Mouse (Mus musculus): ENCODE results near the gene Gdf7. TPM values are rescaled to one million over a fixed set of nuclear protein-coding genes. Genes with fewer than 3 reads are reported as not detected.

The Gdf7 gene
- polyA plus RNA-seq, 1 experiment, result 1.1 TPM

- no peak for DNase-seq
- H3K27ac ChIP-seq (ENCODE audit: insufficient read depth, low read depth, low read length), result no peak overlapping the region
- no peak overlapping the region for H3K4me3 ChIP-seq (ENCODE audit: insufficient read depth, low read depth, low read length)
- no peaks in the 10 kb centered on the region; the same call in 1 of the 2 replicates for H3K27me3 ChIP-seq (replicated peaks; ENCODE audit: control insufficient read depth, insufficient read depth, low read length)
- TF ChIP-seq CTCF (conservative IDR thresholded peaks at IDR 0.05; ENCODE audit: insufficient read depth, insufficient read length, low read depth, low read length) (no peak), POLR2A (IDR thresholded peaks at IDR 0.05; ENCODE audit: low read depth, low read length) (no peak)
- H3K4me1 ChIP-seq (ENCODE audit: control insufficient read depth, insufficient read depth, low read length), result no peaks in the 10 kb centered on the region
- 91% methylated on average over 6 of the region's 6 CpGs for WGBS
- no peaks in the 10 kb centered on the region for H3K36me3 ChIP-seq (ENCODE audit: control insufficient read depth, insufficient read depth, low read length)
Measured at GRCm38 (mm10) chr12:8289099-8289498, 12.7 kb downstream of the Gdf7 start.

GRCm38 (mm10) chr12:8287970-8288369, 13.8 kb downstream of the Gdf7 start:
- Histone ChIP-seq H3K27ac (ENCODE audit: insufficient read depth, low read depth, low read length) (no peak overlapping the region), H3K36me3 (ENCODE audit: control insufficient read depth, insufficient read depth, low read length) (no peaks in the 10 kb centered on the region), H3K4me3 (ENCODE audit: insufficient read depth, low read depth, low read length) (no peak overlapping the region), H3K4me1 (ENCODE audit: control insufficient read depth, insufficient read depth, low read length) (no peaks in the 10 kb centered on the region), H3K27me3 (replicated peaks; ENCODE audit: control insufficient read depth, insufficient read depth, low read length) (no peaks in the 10 kb centered on the region)
- 68% methylated on average over 3 of the region's 3 CpGs for WGBS
- TF ChIP-seq POLR2A (IDR thresholded peaks at IDR 0.05; ENCODE audit: low read depth, low read length), result no peak
- TF ChIP-seq CTCF (conservative IDR thresholded peaks at IDR 0.05; ENCODE audit: insufficient read depth, insufficient read length, low read depth, low read length), result peak; percentile 36; the same call in 1 of the 2 replicates
- no peak for DNase-seq

- Histone ChIP-seq H3K4me1 (ENCODE audit: control insufficient read depth, insufficient read depth, low read length) (no peaks in the 10 kb centered on the region), H3K4me3 (ENCODE audit: insufficient read depth, low read depth, low read length) (no peak overlapping the region), H3K36me3 (ENCODE audit: control insufficient read depth, insufficient read depth, low read length) (no peaks in the 10 kb centered on the region), H3K27me3 (replicated peaks; ENCODE audit: control insufficient read depth, insufficient read depth, low read length) (no peaks in the 10 kb centered on the region), H3K27ac (ENCODE audit: insufficient read depth, low read depth, low read length) (no peak overlapping the region)
- TF ChIP-seq CTCF (conservative IDR thresholded peaks at IDR 0.05; ENCODE audit: insufficient read depth, insufficient read length, low read depth, low read length), result no peak
- no peak for TF ChIP-seq POLR2A (IDR thresholded peaks at IDR 0.05; ENCODE audit: low read depth, low read length)
- DNase-seq, result no peak
- WGBS, result 77% methylated on average over 15 of the region's 15 CpGs
Measured at GRCm38 (mm10) chr12:8281225-8282017, 20.3 kb downstream of the Gdf7 start.

GRCm38 (mm10) chr12:8275424-8275823, 26.3 kb downstream of the Gdf7 start:
- no peak overlapping the region for H3K4me3 ChIP-seq (ENCODE audit: insufficient read depth, low read depth, low read length)
- no peak for DNase-seq
- WGBS, result 95% methylated on average over 4 of the region's 4 CpGs

GRCm38 (mm10) chr12:8273471-8274171, 28.1 kb downstream of the Gdf7 start:
- no peak for DNase-seq
- TF ChIP-seq POLR2A (IDR thresholded peaks at IDR 0.05; ENCODE audit: low read depth, low read length) (no peak), CTCF (conservative IDR thresholded peaks at IDR 0.05; ENCODE audit: insufficient read depth, insufficient read length, low read depth, low read length) (no peak)
- Histone ChIP-seq H3K27me3 (replicated peaks; ENCODE audit: control insufficient read depth, insufficient read depth, low read length) (no peaks in the 10 kb centered on the region), H3K36me3 (ENCODE audit: control insufficient read depth, insufficient read depth, low read length) (no peaks in the 10 kb centered on the region), H3K4me1 (ENCODE audit: control insufficient read depth, insufficient read depth, low read length) (no peaks in the 10 kb centered on the region), H3K27ac (ENCODE audit: insufficient read depth, low read depth, low read length) (no peak overlapping the region), H3K4me3 (ENCODE audit: insufficient read depth, low read depth, low read length) (no peak overlapping the region)
- WGBS, result 99% methylated on average over 6 of the region's 6 CpGs

More at GRCm38 (mm10) chr12:8275424-8275823, 26.3 kb downstream of the Gdf7 start:
- TF ChIP-seq POLR2A (IDR thresholded peaks at IDR 0.05; ENCODE audit: low read depth, low read length), result no peak
- TF ChIP-seq CTCF (conservative IDR thresholded peaks at IDR 0.05; ENCODE audit: insufficient read depth, insufficient read length, low read depth, low read length), result no peak
- Histone ChIP-seq H3K4me1 (ENCODE audit: control insufficient read depth, insufficient read depth, low read length) (no peaks in the 10 kb centered on the region), H3K27ac (ENCODE audit: insufficient read depth, low read depth, low read length) (no peak overlapping the region), H3K36me3 (ENCODE audit: control insufficient read depth, insufficient read depth, low read length) (no peaks in the 10 kb centered on the region), H3K27me3 (replicated peaks; ENCODE audit: control insufficient read depth, insufficient read depth, low read length) (no peaks in the 10 kb centered on the region)

GRCm38 (mm10) chr12:8271405-8271804, 30.3 kb downstream of the Gdf7 start:
- no peak for TF ChIP-seq CTCF (conservative IDR thresholded peaks at IDR 0.05; ENCODE audit: insufficient read depth, insufficient read length, low read depth, low read length)
- TF ChIP-seq POLR2A (IDR thresholded peaks at IDR 0.05; ENCODE audit: low read depth, low read length), result no peak
- Histone ChIP-seq H3K4me3 (ENCODE audit: insufficient read depth, low read depth, low read length) (no peak overlapping the region), H3K27me3 (replicated peaks; ENCODE audit: control insufficient read depth, insufficient read depth, low read length) (no peaks in the 10 kb centered on the region), H3K4me1 (ENCODE audit: control insufficient read depth, insufficient read depth, low read length) (peaks cover 6% of the 10 kb centered on the region; the same call in 1 of the 2 replicates), H3K27ac (ENCODE audit: insufficient read depth, low read depth, low read length) (no peak overlapping the region), H3K36me3 (ENCODE audit: control insufficient read depth, insufficient read depth, low read length) (no peaks in the 10 kb centered on the region)
- WGBS, result 46% methylated on average over 2 of the region's 2 CpGs
- peak; percentile 65 for DNase-seq

- Histone ChIP-seq H3K4me1 (ENCODE audit: control insufficient read depth, insufficient read depth, low read length) (peaks cover 6% of the 10 kb centered on the region; the same call in 1 of the 2 replicates), H3K36me3 (ENCODE audit: control insufficient read depth, insufficient read depth, low read length) (no peaks in the 10 kb centered on the region), H3K27ac (ENCODE audit: insufficient read depth, low read depth, low read length) (no peak overlapping the region), H3K4me3 (ENCODE audit: insufficient read depth, low read depth, low read length) (no peak overlapping the region), H3K27me3 (replicated peaks; ENCODE audit: control insufficient read depth, insufficient read depth, low read length) (no peaks in the 10 kb centered on the region)
- TF ChIP-seq CTCF (conservative IDR thresholded peaks at IDR 0.05; ENCODE audit: insufficient read depth, insufficient read length, low read depth, low read length), result no peak
- no peak for TF ChIP-seq POLR2A (IDR thresholded peaks at IDR 0.05; ENCODE audit: low read depth, low read length)
- WGBS, result 91% methylated on average over 11 of the region's 11 CpGs
- DNase-seq, result no peak
Measured at GRCm38 (mm10) chr12:8269627-8270026, 32.1 kb downstream of the Gdf7 start.

Measured in kidney, adult 2 months (tissue).